Mouse (Mus musculus) thymus, adult 2 months (tissue): Measurements from ENCODE around the gene Spop. TPM values are rescaled to one million over a fixed set of nuclear protein-coding genes. Genes with fewer than 3 reads are reported as not detected.

ENCODE experiments used
- DNase-seq: peaks from one replicate; pipeline ENCODE4 v3.0.0; 2021
- H3K27ac ChIP-seq: fragments of 200-500 bp; 2 replicates; pipeline ENCODE4 v1.5.1; 2012; ENCODE audit warnings: low read length, control low read depth; ENCODE audit not compliant: control insufficient read depth, insufficient read depth
- H3K27me3 ChIP-seq: fragments of 200-500 bp; 2 replicates; pipeline ENCODE4 v1.6.1; 2012; ENCODE audit warnings: mild to moderate bottlenecking, low read length, moderate library complexity, mixed read lengths; ENCODE audit not compliant: control insufficient read depth, insufficient read depth
- H3K36me3 ChIP-seq: fragments of 200-500 bp; 2 replicates; pipeline ENCODE4 v1.6.1; 2012; ENCODE audit warnings: mild to moderate bottlenecking, low read length, moderate library complexity; ENCODE audit not compliant: control insufficient read depth, insufficient read depth
- H3K4me1 ChIP-seq: fragments of 200-500 bp; replicated peaks from 2 replicates; pipeline ENCODE4 v1.6.1; 2012; ENCODE audit warnings: low read length; ENCODE audit not compliant: control insufficient read depth, insufficient read depth
- H3K4me3 ChIP-seq: fragments of 200-500 bp; 2 replicates; pipeline ENCODE4 v1.5.1; 2012; ENCODE audit warnings: mild to moderate bottlenecking, low read length, control low read depth, moderate library complexity; ENCODE audit not compliant: control insufficient read depth, insufficient read depth
- CTCF ChIP-seq: fragments of 200-500 bp; IDR thresholded peaks from 2 replicates; pipeline ENCODE4 v1.5.1; 2012; ENCODE audit warnings: mild to moderate bottlenecking, control low read depth, low read length, moderate library complexity, borderline replicate concordance; ENCODE audit not compliant: control insufficient read depth, poor library complexity, insufficient read depth; ENCODE audit errors: extremely low read depth
- POLR2A ChIP-seq: fragments of 200-500 bp; IDR thresholded peaks from 2 replicates; pipeline ENCODE4 v1.6.1; 2012; ENCODE audit warnings: mild to moderate bottlenecking, low read length, control low read depth, moderate library complexity; ENCODE audit not compliant: control insufficient read depth, poor library complexity, insufficient read depth; ENCODE audit errors: extremely low read depth
- WGBS: fragments of 180-500 bp; shearing (Covaris S2); methylation state at CpG from one replicate; pipeline ENCODE4 v1.1.7; 2018; 5-methylcytosine and 5-hydroxymethylcytosine counted together
- polyA plus RNA-seq: library from polyadenylated mRNA; depleted of rRNA; stranded (reverse); fragments of >200 nt; gene quantifications from 2 replicates; pipeline ENCODE4 v1.2.3, GENCODE M21; 2012; rRNA removed

The Spop gene
- polyA plus RNA-seq, 1 experiment: 47.9 TPM

DNA sequence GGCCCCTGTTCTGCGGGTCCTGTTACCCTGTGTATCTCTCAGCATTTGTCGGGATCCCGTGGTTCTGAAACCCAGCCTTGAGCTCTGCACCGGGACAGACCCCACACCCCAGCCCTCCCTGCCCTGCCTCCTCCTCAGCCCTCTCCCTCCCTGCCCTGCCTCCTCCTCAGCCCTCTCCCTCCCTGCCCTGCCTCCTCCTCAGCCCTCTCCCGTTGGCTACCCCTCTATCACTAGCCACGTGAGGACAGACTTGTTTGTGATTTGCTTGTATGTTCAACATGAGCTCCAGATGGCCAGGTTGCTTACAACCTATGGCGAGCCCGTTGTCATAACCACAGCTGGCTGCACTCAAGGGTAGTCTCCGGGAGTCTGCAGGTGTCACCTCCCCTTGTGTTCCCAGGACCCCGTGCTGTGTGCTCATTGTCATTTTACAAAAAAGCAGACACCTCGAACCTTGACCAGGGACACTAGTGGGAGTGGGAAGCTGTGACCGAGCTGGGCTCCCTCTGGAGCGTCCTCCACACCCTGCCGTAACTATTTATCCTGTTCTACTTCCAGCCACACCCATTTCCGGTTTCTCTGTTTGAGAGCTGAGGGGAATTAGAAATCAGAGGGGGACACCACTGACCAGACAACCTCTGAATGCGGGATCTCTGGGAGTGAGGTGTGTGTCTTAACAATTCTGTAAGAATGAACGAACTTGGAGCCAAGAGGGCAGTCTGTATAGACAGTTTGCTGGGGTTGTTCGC is 126.9 kb downstream of the Spop start:
- 28% methylated on average over 18 of the region's 18 CpGs for WGBS
- TF ChIP-seq POLR2A (no peak), CTCF (no peak)
- no peak overlapping the region for H3K4me3 ChIP-seq
- H3K27ac ChIP-seq: no peak overlapping the region
- peaks cover 17% of the 10 kb centered on the region for H3K4me1 ChIP-seq
- DNase-seq: no peak
- H3K27me3 ChIP-seq: no peaks in the 10 kb centered on the region
- H3K36me3 ChIP-seq: no peaks in the 10 kb centered on the region

Other genes with a start within 250 kb of the Spop start
- gene Tac4, start 152.6 kb upstream of the Spop start, polyA plus RNA-seq: 0.40 and 0.50 TPM in 2 replicates
- gene Kat7, start 103.8 kb upstream of the Spop start, polyA plus RNA-seq: 55.5 and 64.8 TPM in 2 replicates
- 204 and 224 TPM in 2 replicates for gene Fam117a, start 77.1 kb upstream of the Spop start, polyA plus RNA-seq
- gene Slc35b1, start 29.4 kb upstream of the Spop start, polyA plus RNA-seq: 89.3 and 107 TPM in 2 replicates
- 0.22 and 0.34 TPM in 2 replicates for gene Nxph3, start 100.5 kb downstream of the Spop start, polyA plus RNA-seq
- 6.4 and 7.0 TPM in 2 replicates for gene Ngfr, start 173.7 kb downstream of the Spop start, polyA plus RNA-seq